Mouse (Mus musculus) erythroblast, adult 5-6 weeks (primary cell): Measurements from ENCODE around the gene C87436. TPM values are rescaled to one million over a fixed set of nuclear protein-coding genes. Genes with fewer than 3 reads are reported as not detected.

Experiments used
- ATAC-seq: replicated peaks from 2 replicates; pipeline ENCODE4 v1.8.0; 2016; ENCODE audit warnings: moderate number of reproducible peaks, mild to moderate bottlenecking, moderate TSS enrichment, inconsistent platforms; ENCODE audit not compliant: poor library complexity, low FRiP score, severe bottlenecking
- total RNA-seq, 2 experiments: library from RNA; stranded (forward) in 1 of 2; stranded (reverse) in 1 of 2; fragments of 150-400 nt in 1 of 2; fragments of 200-764, 138-1000 nt in 1 of 2; gene quantifications; 2 replicates each; pipeline versions ENCODE4 v1.2.3 to v1.2.4; 2015 to 2017; ENCODE audit warnings: low replicate concordance in 2 of 2

C87436 gene
- total RNA-seq, 2 experiments from 2014 or later, result 13.7 to 22.5 TPM

DNA sequence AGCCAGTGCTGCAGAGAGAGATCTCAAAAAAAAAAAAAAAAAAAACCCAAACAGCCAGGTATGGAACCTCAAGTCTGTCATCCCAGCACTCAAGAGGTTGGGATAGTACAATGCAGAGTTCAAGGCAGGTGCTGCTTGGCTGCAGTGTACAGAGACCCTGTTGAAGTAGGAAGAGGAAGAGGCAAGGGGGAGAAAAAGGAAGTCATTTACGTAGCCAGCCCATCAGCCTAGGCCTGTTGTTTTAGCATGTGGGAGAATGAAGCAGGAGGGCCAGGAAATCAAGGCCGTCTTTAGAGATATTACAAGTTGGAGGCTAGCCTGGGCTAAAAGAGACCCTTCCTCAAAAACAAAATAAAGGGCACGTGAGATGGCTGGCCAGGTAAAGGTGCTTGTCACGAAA lies 65.3 kb downstream of the C87436 start:
- no peak for ATAC-seq

DNA sequence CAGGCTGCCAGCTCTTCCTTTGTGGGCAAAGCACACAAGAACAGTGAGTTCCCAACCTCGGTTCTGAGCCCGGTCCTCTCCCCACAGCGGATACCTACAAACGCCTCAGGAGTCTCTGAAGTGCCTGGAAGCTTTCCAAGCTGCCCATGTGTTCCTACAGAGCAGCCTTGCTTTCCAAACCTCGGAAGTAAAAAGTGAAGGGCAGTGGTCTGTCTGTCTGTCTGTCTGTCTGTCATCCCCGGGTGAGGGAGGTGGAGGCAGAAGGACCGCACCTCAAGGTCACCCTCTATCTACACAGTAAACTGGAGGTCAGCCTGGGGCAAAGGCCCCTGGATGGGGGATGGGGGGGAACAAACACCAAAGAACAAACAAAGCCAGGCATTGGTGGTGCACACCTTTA lies 67.5 kb downstream of the C87436 start:
- no peak for ATAC-seq

- ATAC-seq, result no peak
Observed at GRCm38 (mm10) chr6:86506309-86506708, 68.1 kb downstream of the C87436 start.

GRCm38 (mm10) chr6:86507116-86507515 lies 68.9 kb downstream of the C87436 start:
- no peak for ATAC-seq

- no peak for ATAC-seq
Observed at GRCm38 (mm10) chr6:86508736-86509135, 70.6 kb downstream of the C87436 start.

DNA sequence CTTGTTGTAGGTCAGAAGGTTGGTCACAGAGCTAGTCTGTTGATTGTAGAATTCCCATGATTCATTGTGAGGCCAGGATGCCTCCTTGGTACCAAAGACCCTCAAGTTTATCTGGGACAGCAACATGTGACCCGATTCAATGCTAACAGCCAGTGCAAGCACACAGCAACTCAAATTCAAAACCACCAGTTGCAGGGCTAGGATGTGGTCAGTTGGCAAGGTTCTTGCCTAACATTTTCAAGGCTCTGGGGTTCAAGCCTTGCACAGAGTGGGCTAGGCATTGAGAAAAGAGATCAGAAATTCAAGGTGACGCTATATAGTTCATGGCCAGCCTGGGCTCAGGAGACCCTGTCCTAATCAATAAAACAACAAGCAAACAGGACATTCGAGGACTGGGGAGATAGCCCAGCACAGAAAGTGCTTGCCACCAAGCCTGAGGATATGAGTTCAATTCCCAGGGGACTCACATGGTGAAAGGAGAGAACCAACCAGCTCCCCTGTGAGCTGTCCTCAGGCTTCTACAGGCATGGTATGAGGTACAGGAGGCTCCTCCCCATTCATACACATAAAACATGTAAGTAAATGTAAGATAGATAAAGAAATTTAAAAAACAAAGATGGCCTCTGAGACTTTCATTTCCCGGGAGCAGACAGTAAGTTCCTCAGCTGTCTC lies 71.2 kb downstream of the C87436 start:
- no peak for ATAC-seq

DNA sequence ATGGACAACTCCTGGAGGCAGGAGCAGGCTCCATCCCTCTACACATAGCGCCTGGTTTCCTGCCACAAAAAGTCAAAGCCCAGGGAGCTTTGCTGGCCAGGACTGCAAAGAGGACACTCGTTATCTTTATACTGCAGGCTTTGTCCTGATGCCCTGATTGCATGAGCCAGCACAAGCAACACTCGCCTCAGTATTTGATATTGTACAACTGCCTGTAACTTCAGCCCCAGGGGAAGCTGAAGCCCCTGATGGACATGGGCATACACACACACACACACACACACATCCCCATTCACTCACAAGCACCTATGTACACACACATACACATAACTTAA lies 71.7 kb downstream of the C87436 start:
- ATAC-seq, result peak; percentile 56

DNA sequence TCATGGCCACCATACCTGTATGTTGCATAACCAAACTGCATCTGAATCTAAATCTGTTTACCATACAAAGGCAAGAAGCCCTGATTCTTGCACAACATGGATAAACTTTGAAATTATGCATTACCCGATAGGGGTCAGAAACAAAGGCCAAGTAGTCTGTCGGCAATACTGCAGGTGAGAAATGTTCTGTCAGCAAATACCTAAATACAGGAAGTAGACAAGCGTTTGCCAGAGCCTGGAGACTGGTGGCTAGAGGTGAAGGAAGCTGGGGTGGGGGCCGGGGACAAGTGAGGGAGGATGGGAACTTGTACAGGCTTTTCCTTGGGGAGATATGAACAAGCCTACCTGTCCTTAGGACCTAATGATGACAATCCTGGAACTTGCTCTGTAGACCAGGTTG lies 72.8 kb downstream of the C87436 start:
- ATAC-seq, result no peak

GRCm38 (mm10) chr6:86513296-86513695 lies 75.1 kb downstream of the C87436 start:
- ATAC-seq, result no peak

GRCm38 (mm10) chr6:86516021-86516420 lies 77.8 kb downstream of the C87436 start:
- no peak for ATAC-seq

- ATAC-seq, result no peak
Observed at GRCm38 (mm10) chr6:86519767-86520345, 81.7 kb downstream of the C87436 start.

- no peak for ATAC-seq
Observed at GRCm38 (mm10) chr6:86522001-86522911, 84.1 kb downstream of the C87436 start.

Other genes starting within 250 kb of the C87436 start
- gene Tgfa, start 243.2 kb upstream of the C87436 start, total RNA-seq (2015; ENCODE audit: low replicate concordance), result not detected in 2 replicates
- not detected in 2 replicates for gene Tgfa, start 243.2 kb upstream of the C87436 start, total RNA-seq (2017; ENCODE audit: low replicate concordance)
- gene Fam136a, start 72.7 kb upstream of the C87436 start, total RNA-seq (2015; ENCODE audit: low replicate concordance), result 1.5 and 6.7 TPM in 2 replicates
- 6.6 and 8.1 TPM in 2 replicates for gene Fam136a, start 72.7 kb upstream of the C87436 start, total RNA-seq (2017; ENCODE audit: low replicate concordance)
- gene Snrpg, start 67.1 kb upstream of the C87436 start, total RNA-seq (2015; ENCODE audit: low replicate concordance), result 41.4 and 60.7 TPM in 2 replicates
- gene Snrpg, start 67.1 kb upstream of the C87436 start, total RNA-seq (2017; ENCODE audit: low replicate concordance), result 11.2 and 26.3 TPM in 2 replicates
- 3.1 and 9.4 TPM in 2 replicates for gene Pcyox1, start 41.2 kb upstream of the C87436 start, total RNA-seq (2015; ENCODE audit: low replicate concordance)
- gene Pcyox1, start 41.2 kb upstream of the C87436 start, total RNA-seq (2017; ENCODE audit: low replicate concordance), result 14.9 and 22.7 TPM in 2 replicates
- gene Tia1, start 34.2 kb upstream of the C87436 start, total RNA-seq (2015; ENCODE audit: low replicate concordance), result 31.1 and 36.5 TPM in 2 replicates
- 15.2 and 16.2 TPM in 2 replicates for gene Tia1, start 34.2 kb upstream of the C87436 start, total RNA-seq (2017; ENCODE audit: low replicate concordance)
- not detected in 2 replicates for gene Gm44790, start 11.7 kb upstream of the C87436 start, total RNA-seq (2015; ENCODE audit: low replicate concordance)
- not detected in 2 replicates for gene Gm44790, start 11.7 kb upstream of the C87436 start, total RNA-seq (2017; ENCODE audit: low replicate concordance)
- gene Pcbp1, start 87.9 kb downstream of the C87436 start, total RNA-seq (2015; ENCODE audit: low replicate concordance), result 83.2 and 88.2 TPM in 2 replicates
- gene Pcbp1, start 87.9 kb downstream of the C87436 start, total RNA-seq (2017; ENCODE audit: low replicate concordance), result 20.1 and 35.3 TPM in 2 replicates
- 6.1 and 10.2 TPM in 2 replicates for gene Asprv1, start 189.8 kb downstream of the C87436 start, total RNA-seq (2015; ENCODE audit: low replicate concordance)
- 0.28 and 1.4 TPM in 2 replicates for gene Asprv1, start 189.8 kb downstream of the C87436 start, total RNA-seq (2017; ENCODE audit: low replicate concordance)
- gene Mxd1, start 230.8 kb downstream of the C87436 start, total RNA-seq (2015; ENCODE audit: low replicate concordance), result 323 and 336 TPM in 2 replicates
- 573 and 620 TPM in 2 replicates for gene Mxd1, start 230.8 kb downstream of the C87436 start, total RNA-seq (2017; ENCODE audit: low replicate concordance)
- 22.4 and 32.1 TPM in 2 replicates for gene Snrnp27, start 246.1 kb downstream of the C87436 start, total RNA-seq (2015; ENCODE audit: low replicate concordance)
- gene Snrnp27, start 246.1 kb downstream of the C87436 start, total RNA-seq (2017; ENCODE audit: low replicate concordance), result 65.8 and 91.9 TPM in 2 replicates